Mouse (Mus musculus) frontal cortex, postnatal 10 days (tissue): ENCODE measurements around the gene Plekhm3.
A peak's percentile ranks its signal among the peaks of the same experiment; 100 is the strongest.

ENCODE experiments used
- DNase-seq, 2 experiments: peaks; one replicate each; pipeline ENCODE4 v3.0.0; 2022; ENCODE audit warnings: low spot score in 2 of 2, mixed read lengths in 1 of 2

Gene Plekhm3

GRCm38 (mm10) chr1:64928542-64928941, 28.1 kb downstream of the Plekhm3 start:
- no peak for DNase-seq

GRCm38 (mm10) chr1:64927437-64928274, 29.0 kb downstream of the Plekhm3 start:
- no peak for DNase-seq

GRCm38 (mm10) chr1:64925594-64925993, 31.0 kb downstream of the Plekhm3 start:
- DNase-seq: no peak

GRCm38 (mm10) chr1:64924283-64924682, 32.3 kb downstream of the Plekhm3 start:
- no peak for DNase-seq

- DNase-seq: peak; percentile 26 to 37
Measured at GRCm38 (mm10) chr1:64918810-64919528, 37.7 kb downstream of the Plekhm3 start.

- DNase-seq: no peak
Measured at GRCm38 (mm10) chr1:64917966-64918365, 38.7 kb downstream of the Plekhm3 start.

- no peak for DNase-seq
Measured at GRCm38 (mm10) chr1:64916884-64917507, 39.6 kb downstream of the Plekhm3 start.

- DNase-seq: no peak
Measured at GRCm38 (mm10) chr1:64914356-64914755, 42.3 kb downstream of the Plekhm3 start.

- DNase-seq: no peak
Measured at GRCm38 (mm10) chr1:64907740-64908139, 48.9 kb downstream of the Plekhm3 start.

GRCm38 (mm10) chr1:64906226-64906625, 50.4 kb downstream of the Plekhm3 start:
- no peak for DNase-seq

- DNase-seq: no peak
Measured at GRCm38 (mm10) chr1:64903415-64903814, 53.2 kb downstream of the Plekhm3 start.

GRCm38 (mm10) chr1:64902804-64903203, 53.8 kb downstream of the Plekhm3 start:
- no peak for DNase-seq

GRCm38 (mm10) chr1:64899763-64900162, 56.9 kb downstream of the Plekhm3 start:
- no peak for DNase-seq

GRCm38 (mm10) chr1:64897485-64897884, 59.1 kb downstream of the Plekhm3 start:
- DNase-seq: no peak

GRCm38 (mm10) chr1:64893806-64894205, 62.8 kb downstream of the Plekhm3 start:
- DNase-seq: no peak

GRCm38 (mm10) chr1:64891332-64891731, 65.3 kb downstream of the Plekhm3 start:
- DNase-seq: no peak

- no peak for DNase-seq
Measured at GRCm38 (mm10) chr1:64887502-64888203, 69.0 kb downstream of the Plekhm3 start.

GRCm38 (mm10) chr1:64886718-64887117, 69.9 kb downstream of the Plekhm3 start:
- DNase-seq: no peak

- no peak for DNase-seq
Measured at GRCm38 (mm10) chr1:64885328-64885727, 71.3 kb downstream of the Plekhm3 start.

GRCm38 (mm10) chr1:64884007-64884406, 72.6 kb downstream of the Plekhm3 start:
- DNase-seq: no peak

GRCm38 (mm10) chr1:64880613-64881012, 76.0 kb downstream of the Plekhm3 start:
- DNase-seq: no peak

- DNase-seq: no peak
Measured at GRCm38 (mm10) chr1:64878795-64879240, 77.8 kb downstream of the Plekhm3 start.
